In the genomic region with DNA sequence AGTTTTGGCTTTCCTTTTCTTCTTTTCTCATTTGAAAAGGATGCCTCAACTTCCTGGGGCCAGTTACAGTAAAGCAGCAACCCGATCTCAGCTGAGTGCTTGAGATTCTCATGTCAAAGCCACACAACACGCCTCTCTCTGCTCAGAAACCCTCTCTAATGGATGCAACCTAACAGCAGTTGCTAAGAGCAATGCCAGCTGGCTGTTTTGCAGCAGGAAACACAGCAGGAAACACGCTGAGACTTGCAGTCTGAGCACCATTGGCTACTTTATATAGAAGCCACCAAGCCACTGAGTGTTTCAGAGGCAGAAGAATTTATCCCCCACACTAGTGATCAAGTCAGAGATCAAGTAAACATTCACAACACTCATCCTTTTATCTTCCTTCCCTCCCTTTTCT, we compare ENCODE assay signal across 15 mouse cellular contexts.
DNase-seq lines count a peak whose midpoint lies in the region; ATAC-seq and TF ChIP-seq lines count a peak whose summit lies in the region.
"Had no signal": no experiment of that assay in that cellular context is flagged by ENCODE, and none has a peak within 500 bp of the region (broad histone marks: within the 10 kb centered on the region; RNA-seq: fewer than 3 reads in every experiment).

No protein-coding gene starts in this region.

- WGBS in kidney, postnatal 0 days: 13% methylated on average over 3 of the region's 3 CpGs
- 26% methylated on average over 3 of the region's 3 CpGs for WGBS in midbrain, embryonic 14.5 days
- WGBS in midbrain, embryonic 10.5 days: 47% methylated on average over 3 of the region's 3 CpGs
- 10% methylated on average over 3 of the region's 3 CpGs for WGBS in embryonic facial prominence, embryonic 11.5 days
- 3% methylated on average over 3 of the region's 3 CpGs for WGBS in thymus, adult 2 months

- H3K36me3 ChIP-seq in kidney, postnatal 0 days (ENCODE audit: insufficient read depth, low read length): no peaks in the 10 kb centered on the region
- no peaks in the 10 kb centered on the region for H3K36me3 ChIP-seq in midbrain, embryonic 14.5 days (ENCODE audit: control insufficient read depth, insufficient read depth, low read length)
- H3K36me3 ChIP-seq in midbrain, embryonic 10.5 days: no peaks in the 10 kb centered on the region
- no peaks in the 10 kb centered on the region for H3K36me3 ChIP-seq in embryonic facial prominence, embryonic 11.5 days (replicated peaks; ENCODE audit: control insufficient read depth, insufficient read depth, low read depth, low read length)
- H3K36me3 ChIP-seq in thymus, adult 2 months (ENCODE audit: control insufficient read depth, insufficient read depth, low read length): no peaks in the 10 kb centered on the region
- H3K36me3 ChIP-seq: heart, embryonic 12.5 days; hindbrain, embryonic 13.5 days had no signal

- no peak overlapping the region for H3K4me2 ChIP-seq in kidney, postnatal 0 days (ENCODE audit: low read length)
- no peak overlapping the region for H3K4me2 ChIP-seq in midbrain, embryonic 14.5 days (ENCODE audit: low read length)
- no peak overlapping the region for H3K4me2 ChIP-seq in embryonic facial prominence, embryonic 11.5 days (ENCODE audit: low read depth, low read length)
- H3K4me2 ChIP-seq: heart, embryonic 12.5 days; hindbrain, embryonic 13.5 days; liver, embryonic 11.5 days had no signal

- peak; percentile 74 for DNase-seq in kidney, postnatal 0 days (ENCODE audit: low spot score)
- DNase-seq in kidney, adult 11 months: no peak
- peak; percentile 12 for DNase-seq in midbrain, embryonic 14.5 days
- no peak for DNase-seq in midbrain, embryonic 10.5 days (ENCODE audit: low spot score)
- peak; percentile 40 for DNase-seq in embryonic facial prominence, embryonic 11.5 days (ENCODE audit: low spot score)
- DNase-seq in lung, postnatal 4 days: peak; percentile 15 to 39
- no peak for DNase-seq in thymus, adult 2 months
- DNase-seq: adrenal gland, adult 8-10 months; cerebellum, postnatal 36 days; gastrocnemius, postnatal 14 days; kidney, postnatal 36 days had no signal

- no peak for TF ChIP-seq CTCF in kidney, postnatal 0 days (IDR thresholded peaks at IDR 0.05; ENCODE audit: low read depth)
- no peak for TF ChIP-seq CTCF in thymus, adult 2 months (IDR thresholded peaks at IDR 0.05; ENCODE audit: borderline replicate concordance, control insufficient read depth, extremely low read depth, insufficient read depth, low read length, poor library complexity)

- no peak overlapping the region for H3K9ac ChIP-seq in kidney, postnatal 0 days (ENCODE audit: low read depth, low read length)
- H3K9ac ChIP-seq in midbrain, embryonic 14.5 days (replicated peaks; ENCODE audit: low read length): no peak overlapping the region
- H3K9ac ChIP-seq in embryonic facial prominence, embryonic 11.5 days (replicated peaks; ENCODE audit: low read length): no peak overlapping the region
- H3K9ac ChIP-seq: heart, embryonic 12.5 days; hindbrain, embryonic 13.5 days had no signal

- H3K4me1 ChIP-seq in kidney, postnatal 0 days (replicated peaks; ENCODE audit: insufficient read depth, low read length): no peaks in the 10 kb centered on the region
- H3K4me1 ChIP-seq in midbrain, embryonic 14.5 days (ENCODE audit: control insufficient read depth, insufficient read depth, low read length): no peaks in the 10 kb centered on the region
- 0 out of 2 replicates have a peak, but pooled peaks cover 3% of the 10 kb centered on the region for H3K4me1 ChIP-seq in midbrain, embryonic 10.5 days
- H3K4me1 ChIP-seq in embryonic facial prominence, embryonic 11.5 days (ENCODE audit: control insufficient read depth, insufficient read depth, low read length): no peaks in the 10 kb centered on the region
- H3K4me1 ChIP-seq in thymus, adult 2 months (replicated peaks; ENCODE audit: control insufficient read depth, insufficient read depth, low read length): no peaks in the 10 kb centered on the region
- H3K4me1 ChIP-seq: heart, embryonic 12.5 days had no signal

- H3K9me3 ChIP-seq in kidney, postnatal 0 days (replicated peaks; ENCODE audit: low read length): no peaks in the 10 kb centered on the region
- H3K9me3 ChIP-seq in midbrain, embryonic 14.5 days (ENCODE audit: control insufficient read depth, low read length): no peaks in the 10 kb centered on the region
- no peaks in the 10 kb centered on the region for H3K9me3 ChIP-seq in midbrain, embryonic 10.5 days (replicated peaks)
- no peaks in the 10 kb centered on the region for H3K9me3 ChIP-seq in embryonic facial prominence, embryonic 11.5 days (replicated peaks; ENCODE audit: control insufficient read depth, low read length)
- H3K9me3 ChIP-seq: heart, embryonic 12.5 days; hindbrain, embryonic 13.5 days had no signal

- no peaks in the 10 kb centered on the region for H3K27me3 ChIP-seq in kidney, postnatal 0 days (ENCODE audit: insufficient read depth, low read length)
- no peaks in the 10 kb centered on the region for H3K27me3 ChIP-seq in midbrain, embryonic 14.5 days (ENCODE audit: control insufficient read depth, insufficient read depth, low read length)
- no peaks in the 10 kb centered on the region for H3K27me3 ChIP-seq in midbrain, embryonic 10.5 days (ENCODE audit: low read depth, poor library complexity, severe bottlenecking)
- no peaks in the 10 kb centered on the region for H3K27me3 ChIP-seq in embryonic facial prominence, embryonic 11.5 days (ENCODE audit: control insufficient read depth, insufficient read depth, low read length)
- no peaks in the 10 kb centered on the region for H3K27me3 ChIP-seq in thymus, adult 2 months (ENCODE audit: control insufficient read depth, insufficient read depth, low read length)
- H3K27me3 ChIP-seq: CH12.LX; heart, embryonic 12.5 days; hindbrain, embryonic 13.5 days had no signal

- ATAC-seq in kidney, postnatal 0 days (replicated peaks; ENCODE audit: low FRiP score, low read depth): no peak
- no peak for ATAC-seq in midbrain, embryonic 14.5 days (ENCODE audit: low FRiP score, low TSS enrichment)
- ATAC-seq in embryonic facial prominence, embryonic 11.5 days (replicated peaks; ENCODE audit: insufficient number of reproducible peaks, low FRiP score, low TSS enrichment, low read depth): no peak

- H3K27ac ChIP-seq in kidney, postnatal 0 days: no peak overlapping the region
- no peak overlapping the region for H3K27ac ChIP-seq in midbrain, embryonic 14.5 days (replicated peaks; ENCODE audit: low read depth, low read length)
- no peak overlapping the region for H3K27ac ChIP-seq in midbrain, embryonic 10.5 days (replicated peaks)
- no peak overlapping the region for H3K27ac ChIP-seq in embryonic facial prominence, embryonic 11.5 days (replicated peaks; ENCODE audit: low read depth, low read length)
- H3K27ac ChIP-seq in thymus, adult 2 months (ENCODE audit: control insufficient read depth, insufficient read depth, low read length): no peak overlapping the region
- H3K27ac ChIP-seq: hindbrain, embryonic 13.5 days had no signal

- H3K4me3 ChIP-seq in kidney, postnatal 0 days (replicated peaks; ENCODE audit: low read depth, low read length): no peak overlapping the region
- H3K4me3 ChIP-seq in midbrain, embryonic 14.5 days (replicated peaks; ENCODE audit: low read depth, low read length): no peak overlapping the region
- H3K4me3 ChIP-seq in midbrain, embryonic 10.5 days: no peak overlapping the region
- H3K4me3 ChIP-seq in embryonic facial prominence, embryonic 11.5 days (ENCODE audit: low read depth, low read length): no peak overlapping the region
- no peak overlapping the region for H3K4me3 ChIP-seq in thymus, adult 2 months (ENCODE audit: control insufficient read depth, insufficient read depth, low read length)
- H3K4me3 ChIP-seq: heart, embryonic 12.5 days; hindbrain, embryonic 13.5 days had no signal

- TF ChIP-seq POLR2A in thymus, adult 2 months (IDR thresholded peaks at IDR 0.05; ENCODE audit: control insufficient read depth, extremely low read depth, insufficient read depth, low read length, poor library complexity): no peak

Comparison
In these comparisons a context has a peak if more than half of its experiments do, and no peak if none do; other contexts are left out.
1. DNase-seq: peak in kidney, postnatal 0 days (single experiment), midbrain, embryonic 14.5 days (single experiment), embryonic facial prominence, embryonic 11.5 days (single experiment) and lung, postnatal 4 days (2 of 2); none in kidney, adult 11 months (single experiment), midbrain, embryonic 10.5 days (single experiment) and thymus, adult 2 months (single experiment).